Mouse (Mus musculus): Measurements from ENCODE around the gene Gm11172.
"Not testable (repeated sequence)": the region's sequence is repeated elsewhere in the genome, so short reads cannot be mapped to it uniquely, and the experiment has no call there.

The Gm11172 gene

GRCm38 (mm10) chr16:10785371-10786231 is 27.1 kb upstream of the Gm11172 start, which contains the start of gene Socs1:
TSS of gene Socs1 (minus strand) at chr16:10785536.
- peak; percentile 93 for DNase-seq (ENCODE audit: extremely low spot score)

- peak; percentile 85 for DNase-seq (ENCODE audit: extremely low spot score)
Observed at GRCm38 (mm10) chr16:10786288-10786687, 26.4 kb upstream of the Gm11172 start.

GRCm38 (mm10) chr16:10786782-10787547 is 25.8 kb upstream of the Gm11172 start:
- DNase-seq (ENCODE audit: extremely low spot score) = no peak

DNA sequence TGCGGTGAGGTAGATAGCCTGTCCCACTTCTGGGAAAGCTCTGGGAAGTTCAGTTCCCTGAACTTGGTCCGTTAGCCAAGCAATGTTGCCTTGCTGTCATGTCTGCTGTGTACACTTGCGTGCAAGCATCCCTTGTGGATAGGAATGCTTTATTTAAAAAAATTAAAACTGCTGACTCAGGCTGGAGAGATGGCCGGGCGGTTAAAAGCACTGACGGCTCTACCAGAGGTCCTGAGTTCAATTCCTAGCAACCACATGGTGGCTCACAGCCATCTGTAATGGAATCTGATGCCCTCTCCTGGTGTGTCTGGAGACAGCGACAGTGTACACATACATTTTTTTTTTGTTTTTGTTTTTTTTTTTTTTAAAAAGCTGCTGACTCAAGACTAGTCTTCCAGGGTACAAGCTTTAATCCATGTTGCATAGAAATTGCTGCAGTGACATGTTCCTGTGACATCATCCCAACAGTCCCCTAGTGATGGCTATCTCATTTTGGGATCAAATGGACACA is 25.1 kb upstream of the Gm11172 start:
- no peak for DNase-seq (ENCODE audit: extremely low spot score)

DNA sequence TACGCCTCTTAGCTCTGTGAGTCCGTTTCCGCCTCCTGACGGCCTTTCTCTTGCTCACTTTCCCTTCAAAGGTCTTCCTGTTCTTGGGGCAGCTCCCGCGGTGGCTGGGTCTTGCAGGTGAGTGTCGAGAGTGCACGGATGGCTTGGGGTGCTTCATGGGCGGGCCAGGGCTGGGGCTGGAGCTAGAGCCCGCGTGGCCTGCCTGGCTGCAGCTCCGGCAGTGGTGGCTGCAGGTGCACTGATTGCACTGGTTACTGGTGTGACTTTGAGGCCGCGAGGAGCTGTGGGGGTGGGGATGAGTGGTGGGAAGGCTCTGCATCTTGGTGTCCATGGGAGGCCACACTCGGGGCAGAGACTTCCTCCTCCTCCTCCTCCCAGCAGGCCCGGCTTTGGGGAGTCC is 24.4 kb upstream of the Gm11172 start, which contains the start of gene Tnp2:
Tnp2 (minus strand) TSS at position 390 of the 400 bp plus-strand sequence.
- no peak for DNase-seq (ENCODE audit: extremely low spot score)

DNA sequence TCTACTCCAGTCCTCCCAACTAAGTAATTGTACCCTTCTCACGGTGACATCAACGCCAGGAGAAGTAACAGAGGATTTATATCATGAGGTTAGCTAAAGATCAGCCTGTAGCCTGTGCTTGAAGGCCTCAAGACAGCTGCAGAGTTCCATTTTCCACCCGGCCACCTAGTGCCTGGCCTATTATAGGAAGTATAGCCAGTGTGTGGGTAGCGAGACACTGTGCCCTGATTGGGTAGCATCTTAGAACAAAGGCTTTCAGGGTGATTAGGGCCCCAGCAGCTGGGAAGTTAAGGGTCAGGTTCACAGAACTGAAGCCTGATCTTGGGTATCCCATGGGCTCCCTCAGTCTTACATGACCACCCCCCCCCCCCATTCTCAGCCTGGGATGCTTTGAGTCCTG is 23.8 kb upstream of the Gm11172 start:
- DNase-seq (ENCODE audit: extremely low spot score) = no peak

DNA sequence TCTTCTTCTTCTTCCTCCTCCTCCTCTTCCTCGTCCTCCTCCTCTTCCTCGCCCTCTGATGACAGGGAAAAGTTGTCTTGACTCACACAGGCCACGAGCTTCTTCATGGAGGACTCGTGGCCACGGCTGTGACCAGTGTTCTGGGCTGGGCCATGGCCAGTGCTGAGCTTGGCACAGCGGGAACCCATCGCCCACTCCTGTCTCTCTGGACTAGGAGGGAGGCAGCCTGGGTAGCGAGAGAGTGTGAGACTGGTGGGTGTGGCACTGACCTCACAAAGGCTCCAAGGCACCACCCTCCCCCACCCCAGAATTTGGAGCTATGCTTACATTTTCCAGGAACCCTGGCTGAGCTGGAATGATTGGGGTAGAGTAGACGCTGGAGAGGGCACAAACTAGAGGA is 22.0 kb upstream of the Gm11172 start, which contains the start of gene Prm3:
Prm3 (minus strand) TSS at position 213 of the 400 bp plus-strand sequence.
- no peak for DNase-seq (ENCODE audit: extremely low spot score)

DNA sequence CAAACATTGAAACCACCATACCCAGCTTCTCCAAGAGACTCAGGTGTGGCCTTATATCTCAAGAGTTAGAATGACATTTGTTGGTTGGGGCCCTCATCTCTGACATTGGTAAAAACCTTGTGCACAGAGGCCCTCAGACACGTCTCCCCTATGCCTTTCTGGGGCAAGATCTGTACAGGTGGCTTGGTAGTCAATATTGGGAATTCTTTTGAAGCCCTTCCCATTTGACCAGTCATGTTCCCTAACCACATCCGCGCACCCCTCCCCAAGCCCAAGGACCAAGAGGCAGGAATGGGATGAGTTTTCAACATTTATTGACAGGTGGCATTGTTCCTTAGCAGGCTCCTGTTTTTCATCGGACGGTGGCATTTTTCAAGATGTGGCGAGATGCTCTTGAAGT is 16.7 kb upstream of the Gm11172 start, which contains the start of gene Prm2:
Prm2 (minus strand) TSS at position 101 of the 400 bp plus-strand sequence.
- no peak for DNase-seq (ENCODE audit: extremely low spot score)

DNA sequence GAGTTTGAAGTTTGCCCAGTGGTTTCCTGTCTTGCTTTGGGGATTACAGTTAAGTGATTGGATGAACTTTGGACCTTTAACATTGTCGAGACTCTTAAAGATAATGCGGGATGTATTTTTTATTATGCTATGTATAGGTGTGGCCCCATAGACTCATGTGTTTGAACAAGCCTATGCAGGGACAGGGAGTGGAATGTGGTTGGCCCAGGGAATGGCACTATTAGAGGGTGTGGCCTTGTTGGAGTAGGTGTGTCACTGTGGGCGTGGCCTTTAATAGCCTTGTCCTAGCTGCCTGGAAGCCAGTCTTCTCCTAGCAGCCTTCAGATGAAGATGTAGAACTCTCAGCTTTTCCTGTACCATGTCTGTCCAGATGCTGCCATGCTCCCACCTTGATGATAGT is 10.3 kb upstream of the Gm11172 start:
- not testable (repeated sequence) for DNase-seq (ENCODE audit: extremely low spot score)

GRCm38 (mm10) chr16:10805789-10806527 is 6.8 kb upstream of the Gm11172 start, which contains the start of gene Prm1:
TSS of gene Prm1 (minus strand) at chr16:10805839.
- DNase-seq (ENCODE audit: extremely low spot score) = no peak

DNA sequence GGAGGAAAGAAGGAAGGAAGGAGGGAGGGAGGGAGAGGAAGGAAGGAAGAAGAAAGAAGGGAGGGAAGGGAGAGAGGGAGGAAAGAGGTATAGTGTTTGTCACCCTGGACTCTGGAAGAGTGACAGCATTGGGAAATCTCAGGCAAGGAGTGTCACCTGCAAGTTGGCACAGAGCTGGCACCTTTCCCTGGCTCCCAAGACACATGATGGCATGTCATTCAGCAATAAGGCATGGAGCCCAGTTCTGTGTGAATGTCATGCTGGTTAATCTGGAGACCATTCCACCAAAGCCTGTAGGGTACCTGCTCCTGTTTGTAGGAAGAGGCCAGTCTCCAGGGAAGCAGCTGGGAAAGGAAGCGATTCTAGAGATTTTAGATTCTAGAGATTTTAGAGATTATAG is 2.3 kb upstream of the Gm11172 start:
- no peak for DNase-seq (ENCODE audit: extremely low spot score)

GRCm38 (mm10) chr16:10813726-10814125 is 1.0 kb downstream of the Gm11172 start:
- DNase-seq (ENCODE audit: extremely low spot score) = no peak

DNA sequence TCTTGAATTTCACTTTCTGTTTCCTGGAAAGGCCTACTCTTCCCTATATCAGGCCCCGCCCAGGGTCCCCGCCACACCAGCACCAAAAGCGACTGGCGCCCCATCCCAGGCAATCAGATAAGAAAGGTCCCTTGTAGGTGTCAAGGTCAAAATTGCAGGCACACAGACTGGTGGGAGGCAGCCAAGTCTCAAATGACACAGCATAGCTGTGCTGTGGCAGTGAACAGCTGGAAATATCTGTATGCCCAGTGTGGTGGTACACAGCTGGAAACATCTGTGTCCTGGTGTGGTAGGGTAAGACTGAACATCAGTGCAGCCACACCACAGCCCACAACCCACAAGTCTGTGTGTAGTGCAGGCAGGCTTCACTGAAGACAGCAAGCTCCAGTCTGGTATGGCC is 2.1 kb downstream of the Gm11172 start:
- DNase-seq (ENCODE audit: extremely low spot score) = no peak

DNA sequence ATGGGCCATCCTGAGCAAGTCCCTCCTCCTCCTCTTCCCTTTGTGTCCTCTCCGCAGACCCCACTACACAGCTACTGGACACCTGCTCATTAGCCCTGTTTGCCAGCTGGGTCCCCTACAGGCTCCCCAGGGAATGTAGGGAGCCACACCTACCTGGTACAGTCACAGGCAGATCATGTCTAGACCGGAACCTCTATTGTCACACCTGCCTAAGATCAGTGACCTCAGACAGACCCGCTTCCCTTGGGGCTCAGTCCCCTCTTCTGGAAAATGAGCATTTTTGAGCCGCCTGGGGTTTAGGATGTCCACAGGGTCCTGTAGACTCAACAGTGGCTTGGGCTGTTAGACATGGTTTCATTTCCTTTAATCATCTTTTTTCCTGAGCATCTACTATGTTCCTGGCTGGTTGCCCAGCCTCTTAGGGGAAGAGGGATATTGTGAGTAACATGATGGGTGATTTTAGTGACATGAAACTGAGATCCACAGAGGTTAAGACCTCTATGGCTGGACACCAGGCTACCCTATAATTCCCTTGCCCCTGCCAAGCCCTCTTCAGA is 5.9 kb downstream of the Gm11172 start:
- DNase-seq (ENCODE audit: extremely low spot score) = no peak

GRCm38 (mm10) chr16:10819966-10820365 is 7.3 kb downstream of the Gm11172 start:
- DNase-seq (ENCODE audit: extremely low spot score) = no peak

DNA sequence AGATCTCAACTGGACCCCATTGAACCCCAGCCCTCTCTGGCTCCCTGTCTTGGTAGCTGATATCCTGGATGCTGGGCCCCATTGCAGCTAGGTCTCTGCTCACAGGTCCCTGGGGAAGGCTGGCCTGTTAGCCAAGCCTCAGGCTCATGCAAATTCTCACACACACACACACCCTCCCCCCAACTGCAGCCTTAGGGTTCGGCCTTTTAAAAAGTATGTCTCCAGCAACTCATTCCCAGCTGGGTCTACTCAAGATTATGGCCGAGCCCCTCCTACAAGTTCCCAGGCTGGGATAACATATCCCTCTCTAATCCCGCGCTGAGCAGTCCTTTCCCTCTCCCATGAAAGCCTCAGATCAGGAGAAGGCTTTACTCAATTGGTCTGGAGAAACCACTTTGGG is 8.7 kb downstream of the Gm11172 start:
- no peak for DNase-seq (ENCODE audit: extremely low spot score)

- DNase-seq (ENCODE audit: extremely low spot score) = no peak
Observed at GRCm38 (mm10) chr16:10824536-10824935, 11.8 kb downstream of the Gm11172 start.

DNA sequence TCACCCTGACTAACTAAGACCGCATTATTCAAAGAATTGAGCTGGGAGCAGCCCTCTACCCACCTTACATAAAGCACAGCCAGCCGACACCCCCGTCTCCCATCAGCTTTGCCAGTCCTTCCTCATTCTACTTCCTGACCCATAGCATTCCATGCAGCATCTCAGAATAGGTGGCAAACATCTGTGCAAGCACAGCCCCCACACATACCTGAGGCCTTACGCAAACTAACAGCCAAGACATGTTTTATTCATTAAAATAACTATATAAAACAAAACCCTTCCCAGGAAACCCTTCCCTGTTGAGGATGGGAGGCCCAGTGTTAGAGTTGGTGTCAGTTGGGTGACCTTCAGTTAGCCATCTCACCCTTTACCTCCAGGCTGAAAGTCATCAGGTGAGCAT is 13.1 kb downstream of the Gm11172 start:
- no peak for DNase-seq (ENCODE audit: extremely low spot score)

GRCm38 (mm10) chr16:10827269-10827668 is 14.6 kb downstream of the Gm11172 start:
- no peak for DNase-seq (ENCODE audit: extremely low spot score)

- no peak for DNase-seq (ENCODE audit: extremely low spot score)
Observed at GRCm38 (mm10) chr16:10827766-10828460, 15.2 kb downstream of the Gm11172 start.

GRCm38 (mm10) chr16:10828461-10828805 is 15.7 kb downstream of the Gm11172 start:
- DNase-seq (ENCODE audit: extremely low spot score) = no peak

Measured in embryo, embryonic 9.5 days (tissue).